Mouse (Mus musculus) embryonic fibroblast, embryonic 13.5 days (primary cell): ENCODE measurements around the gene Snx22. TPM values are rescaled to one million over a fixed set of nuclear protein-coding genes. Genes with fewer than 3 reads are reported as not detected.
A peak's percentile ranks its signal among the peaks of the same experiment; 100 is the strongest.

Source experiments
- H3K27ac ChIP-seq: 2 replicates; pipeline ENCODE4 v1.5.1; 2012; ENCODE audit warnings: low read length, control low read depth, inconsistent platforms; ENCODE audit not compliant: insufficient read depth
- H3K4me1 ChIP-seq: 2 replicates; pipeline ENCODE4 v1.6.1; 2011; ENCODE audit warnings: low read length; ENCODE audit not compliant: control insufficient read depth, insufficient read depth
- H3K4me3 ChIP-seq: 2 replicates; pipeline ENCODE4 v1.5.1; 2011; ENCODE audit warnings: mild to moderate bottlenecking, control low read depth, low read length; ENCODE audit not compliant: insufficient read depth
- CTCF ChIP-seq: IDR thresholded peaks from 2 replicates; pipeline ENCODE4 v1.5.1; 2011; ENCODE audit warnings: mild to moderate bottlenecking, control low read depth, low read length, moderate library complexity, borderline replicate concordance; ENCODE audit not compliant: insufficient read depth
- POLR2A ChIP-seq: IDR thresholded peaks from 2 replicates; pipeline ENCODE4 v1.6.1; 2011; ENCODE audit warnings: low read depth, mild to moderate bottlenecking, control low read depth, low read length, moderate library complexity
- polyA plus RNA-seq: library from polyadenylated mRNA; stranded (reverse); fragments of >200 nt; gene quantifications from 2 replicates; pipeline ENCODE4 v1.2.4, GENCODE M21; 2011; ENCODE audit warnings: low read depth; ENCODE audit not compliant: missing spikeins, insufficient read length

The Snx22 gene
- polyA plus RNA-seq, result 0.25 and 0.33 TPM in 2 replicates

DNA sequence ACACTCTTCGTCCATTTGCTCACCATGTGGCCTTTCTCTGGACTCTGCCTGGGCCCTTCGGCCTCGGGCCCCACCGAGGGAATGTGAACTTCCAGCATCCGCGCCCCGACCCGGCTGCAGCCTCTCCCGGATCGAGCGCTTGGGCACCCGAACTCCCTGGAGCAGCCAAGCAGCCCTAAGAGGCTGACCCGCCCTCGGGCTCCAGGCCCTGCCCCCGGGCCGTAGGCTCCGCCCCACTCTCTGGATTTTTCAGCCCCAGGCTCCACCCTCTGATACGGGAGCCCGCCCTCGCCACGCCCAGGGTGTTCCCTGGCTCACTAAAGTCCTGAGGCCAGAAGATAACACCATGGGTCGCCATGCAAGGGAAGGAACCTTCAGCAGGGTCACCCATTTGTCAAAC is at the start of gene Snx22:
Gene Snx22, minus strand, starts transcription at position 137 of the 400 bp plus-strand sequence.
- TF ChIP-seq CTCF, result no peak
- no peak for TF ChIP-seq POLR2A

GRCm38 (mm10) chr9:66116890-66117289 is 47.4 kb upstream of the Snx22 start:
- Histone ChIP-seq H3K4me3 (no peak overlapping the region), H3K4me1 (no peaks in the 10 kb centered on the region), H3K27ac (peak overlapping the region; percentile 63)
- TF ChIP-seq CTCF (no peak), POLR2A (no peak)

More for the DNA sequence above, at the start of gene Snx22:
- no peaks in the 10 kb centered on the region for H3K4me1 ChIP-seq
- peak within 1 kb of the TSS; percentile 27 for H3K4me3 ChIP-seq
- H3K27ac ChIP-seq, result no peak within 1 kb of the TSS

DNA sequence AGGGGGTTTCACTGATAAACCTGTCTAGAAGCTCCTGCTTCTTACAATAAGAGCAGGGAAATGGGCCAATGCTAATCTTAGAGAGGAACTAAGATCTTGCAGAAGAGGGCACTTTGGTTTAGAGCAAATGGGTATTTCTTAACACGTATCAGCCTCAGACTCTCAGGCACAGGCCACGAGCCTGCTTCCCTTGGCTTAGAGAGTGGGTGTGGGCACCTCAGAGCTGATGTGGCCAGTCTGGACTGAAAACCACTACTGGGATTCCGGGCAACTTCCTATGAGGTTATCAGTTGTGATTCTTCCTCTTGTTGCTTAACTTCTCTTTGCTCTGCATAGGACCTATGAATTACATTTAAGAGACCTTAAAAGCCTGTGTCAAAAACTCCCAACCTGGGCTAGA is 44.8 kb upstream of the Snx22 start:
- no peak for TF ChIP-seq CTCF
- TF ChIP-seq POLR2A, result no peak
- Histone ChIP-seq H3K4me3 (no peak overlapping the region), H3K4me1 (no peaks in the 10 kb centered on the region), H3K27ac (no peak overlapping the region)

GRCm38 (mm10) chr9:66110611-66111379 is 41.3 kb upstream of the Snx22 start:
- no peak overlapping the region for H3K4me3 ChIP-seq
- TF ChIP-seq CTCF (no peak), POLR2A (no peak)
- H3K4me1 ChIP-seq, result no peaks in the 10 kb centered on the region
- H3K27ac ChIP-seq, result no peak overlapping the region

DNA sequence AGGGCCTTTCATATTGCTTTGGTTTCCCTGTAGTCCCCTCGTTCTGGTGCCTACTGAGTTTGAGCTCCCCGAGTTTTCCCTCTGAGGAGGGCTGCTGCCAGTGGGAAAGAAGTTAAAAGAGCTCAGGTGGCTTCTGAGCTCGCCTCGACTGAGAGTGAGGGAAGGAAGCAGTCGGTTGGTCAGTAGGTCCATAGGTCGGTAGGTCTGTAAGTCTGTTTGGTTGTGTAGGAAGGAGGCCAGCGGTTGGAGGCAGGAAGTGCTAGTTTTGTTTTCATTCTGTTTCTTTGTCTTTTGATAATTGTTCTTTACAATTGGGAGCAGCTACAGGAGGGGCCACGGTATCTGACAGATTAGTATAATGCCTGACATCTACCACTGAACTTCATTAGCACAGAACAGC is 40.6 kb upstream of the Snx22 start:
- Histone ChIP-seq H3K4me1 (no peaks in the 10 kb centered on the region), H3K27ac (no peak overlapping the region), H3K4me3 (no peak overlapping the region)
- TF ChIP-seq POLR2A (no peak), CTCF (no peak)

GRCm38 (mm10) chr9:66109574-66109973 is 40.1 kb upstream of the Snx22 start:
- TF ChIP-seq POLR2A, result no peak
- no peak for TF ChIP-seq CTCF
- Histone ChIP-seq H3K27ac (no peak overlapping the region), H3K4me1 (no peaks in the 10 kb centered on the region), H3K4me3 (no peak overlapping the region)

DNA sequence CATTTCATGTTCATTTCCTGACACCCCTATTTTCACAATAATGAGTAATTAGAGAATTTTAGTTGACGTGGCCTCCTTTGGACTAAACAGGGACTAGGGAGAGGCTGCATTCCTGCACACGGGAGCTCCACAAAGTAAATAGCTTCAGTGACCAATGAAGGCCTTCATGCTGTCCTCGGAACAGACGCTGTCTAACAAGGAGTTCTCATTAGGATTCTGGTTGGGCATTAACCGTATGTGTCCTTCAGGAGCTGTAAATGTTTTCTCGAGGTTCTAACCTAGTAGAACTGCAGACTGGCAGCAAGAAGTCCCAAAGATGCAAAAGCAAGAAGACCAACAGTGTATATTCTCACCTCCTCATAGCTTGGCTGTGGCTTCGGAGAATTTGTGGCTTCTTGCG is 35.6 kb upstream of the Snx22 start:
- TF ChIP-seq POLR2A, result no peak
- TF ChIP-seq CTCF, result no peak
- Histone ChIP-seq H3K27ac (no peak overlapping the region), H3K4me1 (no peaks in the 10 kb centered on the region), H3K4me3 (no peak overlapping the region)

GRCm38 (mm10) chr9:66104601-66105000 is 35.1 kb upstream of the Snx22 start:
- Histone ChIP-seq H3K4me1 (no peaks in the 10 kb centered on the region), H3K27ac (no peak overlapping the region), H3K4me3 (no peak overlapping the region)
- TF ChIP-seq POLR2A, result no peak
- TF ChIP-seq CTCF, result no peak

DNA sequence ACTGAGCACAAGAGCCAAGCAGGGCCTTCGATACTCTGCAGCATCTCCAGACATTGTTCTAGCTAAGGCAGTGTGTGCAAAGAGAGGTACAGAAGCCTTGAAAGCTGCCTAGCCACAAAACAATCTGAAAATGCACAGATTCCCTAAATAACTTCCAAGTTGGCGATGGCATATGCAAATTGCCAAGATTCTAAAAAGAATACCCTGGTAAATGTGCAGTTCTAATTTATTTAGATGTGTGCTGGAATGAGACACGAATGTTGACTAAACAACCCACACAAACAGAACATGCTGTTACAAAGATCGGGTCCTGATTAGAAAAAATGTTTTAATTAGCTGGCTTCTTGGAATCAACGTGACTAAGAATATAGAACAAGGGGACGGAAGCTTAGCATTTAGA is 33.1 kb upstream of the Snx22 start:
- no peak for TF ChIP-seq POLR2A
- no peak for TF ChIP-seq CTCF
- no peak overlapping the region for H3K27ac ChIP-seq
- no peaks in the 10 kb centered on the region for H3K4me1 ChIP-seq
- H3K4me3 ChIP-seq, result no peak overlapping the region

DNA sequence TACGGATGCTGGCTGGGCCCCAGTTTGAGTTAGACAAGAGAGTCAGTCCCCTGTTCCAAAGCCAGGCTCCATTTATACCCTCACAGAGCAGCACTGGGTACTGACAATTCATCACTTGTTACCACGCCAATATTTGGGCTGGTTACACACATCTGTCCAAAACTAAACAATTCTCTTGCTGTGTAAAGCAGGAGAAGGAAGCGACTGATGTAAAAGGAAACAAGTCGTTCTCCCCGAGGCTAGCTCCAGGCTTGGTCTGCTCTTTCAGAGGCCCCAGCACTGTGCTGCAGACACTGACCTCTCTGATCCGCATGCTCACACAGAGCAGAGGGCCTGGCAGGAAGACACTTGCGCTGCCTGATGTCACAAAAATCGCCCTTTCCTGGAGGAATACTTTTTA is 32.1 kb upstream of the Snx22 start:
- TF ChIP-seq POLR2A (no peak), CTCF (no peak)
- Histone ChIP-seq H3K4me1 (no peaks in the 10 kb centered on the region), H3K4me3 (no peak overlapping the region), H3K27ac (no peak overlapping the region)

DNA sequence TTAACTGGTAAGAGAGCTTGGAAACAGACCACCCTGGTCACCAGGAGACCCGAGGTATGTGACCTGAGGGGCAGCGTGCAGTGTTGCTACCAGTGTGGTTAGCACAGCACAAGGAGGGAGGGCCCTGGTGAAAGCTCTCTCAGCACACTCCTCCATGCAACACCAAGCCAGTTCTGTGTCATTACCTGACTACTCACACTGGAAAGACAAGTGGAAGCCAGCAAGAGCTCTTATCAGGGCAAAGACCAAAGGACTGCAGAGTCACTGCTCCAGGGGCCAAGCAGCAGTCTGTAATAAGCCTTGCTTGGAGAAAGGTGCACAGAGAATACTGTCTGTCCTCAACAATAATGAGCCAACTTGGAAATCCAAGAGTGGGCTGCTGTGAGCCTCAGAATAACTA is 23.1 kb upstream of the Snx22 start:
- TF ChIP-seq POLR2A, result no peak
- no peaks in the 10 kb centered on the region for H3K4me1 ChIP-seq
- no peak overlapping the region for H3K27ac ChIP-seq
- no peak overlapping the region for H3K4me3 ChIP-seq
